Mouse (Mus musculus) mouse embryonic stem cell (cell line): ENCODE results near the gene Adap2.
"Not testable (repeated sequence)": the region's sequence is repeated elsewhere in the genome, so short reads cannot be mapped to it uniquely, and the experiment has no call there.

ENCODE experiments used
- in situ Hi-C, 2 experiments: fragments of 300-500 bp; cut with MboI; formaldehyde crosslinking; loops; 1 replicate in 1 of 2; 3 replicates in 1 of 2; pipeline ENCODE4 v1.14.3; 2019 to 2020; ENCODE audit warnings: low sequenced_read_pairs in 2 of 2, low pct_unique_long_range_greater_than_20kb in 1 of 2, mixed read lengths in 1 of 2; ENCODE audit not compliant: unreplicated experiment in 1 of 2

Gene Adap2

GRCm38 (mm10) chr11:80153857-80154495 is at the start of gene Adap2:
TSS of gene Adap2 (plus strand) at chr11:80154105.
- in situ Hi-C loops, result no loop called here

GRCm38 (mm10) chr11:80104407-80104806 is 49.5 kb upstream of the Adap2 start:
- in situ Hi-C loops, result no loop called here

DNA sequence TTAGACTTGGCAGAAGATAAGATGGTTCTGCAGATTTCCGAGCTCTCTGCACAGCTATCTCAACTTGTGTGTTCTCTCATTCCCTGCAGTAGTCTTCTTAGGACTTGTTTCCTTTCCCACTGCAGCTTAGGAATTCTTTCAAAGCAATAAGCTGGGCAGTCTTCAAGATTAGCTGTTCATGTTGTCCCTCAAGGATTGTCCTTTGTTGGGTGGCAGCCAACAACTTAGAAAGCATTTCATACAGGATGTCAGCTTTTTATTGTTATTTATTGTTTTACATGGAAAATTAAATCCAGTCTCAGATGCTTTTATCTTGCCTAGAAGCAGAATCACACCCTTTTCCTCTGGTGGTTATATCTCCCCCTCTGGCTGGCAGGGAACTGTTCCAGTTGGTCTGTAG is 37.5 kb upstream of the Adap2 start:
- in situ Hi-C loops, result no loop called here

- in situ Hi-C loops, result no loop called here
Observed at GRCm38 (mm10) chr11:80132050-80132449, 21.9 kb upstream of the Adap2 start.

DNA sequence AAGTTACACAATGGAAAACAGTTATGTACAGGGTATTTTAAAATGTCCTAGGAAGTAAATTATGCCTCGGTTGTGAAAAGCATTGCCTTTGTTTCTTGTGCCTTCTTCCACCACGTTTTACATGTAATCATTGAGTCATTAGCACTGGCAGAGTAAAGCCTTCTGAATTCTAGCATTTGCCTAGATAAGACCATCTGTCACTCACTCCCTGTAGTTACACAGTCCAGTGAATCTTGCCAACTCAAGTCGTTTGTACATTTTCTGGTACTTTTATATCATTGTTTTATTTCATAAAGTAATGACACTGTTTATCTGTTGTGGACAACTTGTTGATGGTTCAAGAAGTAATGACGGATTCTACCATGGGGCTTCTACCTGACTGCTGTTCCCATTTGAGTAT is 19.2 kb upstream of the Adap2 start:
- in situ Hi-C loops, result loop anchor here in 1 of 2 experiments (5.0 kb wide), 1 partner anchor 43 kb away; no protein-coding TSS in a partner anchor

DNA sequence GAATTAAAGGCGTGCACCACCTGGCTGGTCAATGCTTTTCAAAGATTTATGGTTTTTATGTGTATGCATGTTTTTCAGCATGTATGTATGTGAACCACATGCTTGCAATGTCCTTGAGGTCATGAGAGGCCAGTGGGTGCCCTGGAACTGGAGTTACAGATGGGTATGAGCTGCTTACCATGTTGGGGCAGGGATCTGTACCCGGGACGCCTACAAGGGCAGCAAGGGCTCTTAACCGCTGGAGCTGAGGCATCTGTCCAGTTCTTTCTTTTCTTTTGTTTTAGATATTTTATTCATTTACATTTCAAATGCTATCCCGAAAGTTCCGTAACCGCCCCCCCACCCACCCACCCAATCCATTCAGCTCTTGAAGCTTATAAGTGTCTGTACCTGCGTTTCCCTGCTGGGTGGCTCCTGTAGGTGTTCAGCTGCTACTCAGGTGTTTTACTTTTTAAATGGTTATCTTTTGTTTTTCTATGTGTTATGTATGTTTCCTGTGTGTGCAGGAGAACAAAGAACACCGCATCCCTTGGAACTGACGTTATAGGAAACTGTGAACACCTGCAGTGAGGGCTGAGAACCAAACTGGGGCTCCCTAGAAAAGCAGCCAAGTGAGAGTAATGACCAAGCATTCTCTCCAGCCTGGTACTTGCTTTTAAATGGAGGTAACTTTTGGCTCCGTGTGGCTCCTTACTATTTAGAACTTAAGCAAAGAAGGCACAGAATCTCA is 17.8 kb upstream of the Adap2 start:
- in situ Hi-C loops, result loop anchor here in 1 of 2 experiments (5.0 kb wide), 1 partner anchor 41 kb away; no protein-coding TSS in a partner anchor

GRCm38 (mm10) chr11:80136786-80137185 is 17.1 kb upstream of the Adap2 start:
- in situ Hi-C loops, result loop anchor here in 1 of 2 experiments (5.0 kb wide), 1 partner anchor 41 kb away; no protein-coding TSS in a partner anchor

GRCm38 (mm10) chr11:80137773-80138172 is 16.1 kb upstream of the Adap2 start:
- in situ Hi-C loops, result loop anchor here in 1 of 2 experiments (5.0 kb wide), 1 partner anchor 40 kb away; no protein-coding TSS in a partner anchor

DNA sequence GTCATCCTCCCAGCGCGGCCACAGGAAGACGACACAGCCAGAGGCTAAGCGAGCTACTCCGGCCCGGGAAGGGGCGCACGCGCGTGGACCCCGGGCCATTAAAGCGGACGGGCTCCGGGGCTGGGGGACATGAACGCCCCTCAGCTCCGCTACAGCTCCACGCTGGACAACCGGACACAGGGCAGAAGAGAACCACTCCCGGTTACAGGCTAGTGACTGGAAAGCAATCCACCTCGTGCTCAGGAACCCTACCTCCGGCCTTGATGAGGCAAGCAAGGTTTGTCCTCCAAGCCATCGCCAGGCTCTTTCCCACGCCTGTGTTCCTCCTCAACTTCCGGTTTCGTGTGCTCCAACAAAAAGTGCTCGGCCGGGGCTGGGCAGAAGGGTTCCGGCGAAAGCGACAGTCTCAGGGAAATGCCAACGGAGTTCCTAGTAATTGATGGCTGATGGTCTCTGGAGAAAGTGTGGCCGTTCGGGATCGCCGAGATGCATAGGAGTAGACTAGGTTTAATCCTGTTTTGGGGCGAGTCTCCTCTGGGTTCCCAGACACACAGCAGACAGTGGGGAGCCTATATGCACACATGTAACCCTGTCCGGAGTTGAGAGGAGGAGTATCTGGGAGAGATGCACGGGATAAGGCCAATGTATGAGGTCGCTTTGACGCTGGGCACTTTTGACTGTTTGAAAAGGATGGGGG is 11.9 kb upstream of the Adap2 start, which contains the start of gene Tefm:
Gene Tefm, minus strand, starts transcription at position 351 of the 697 bp plus-strand sequence.
- in situ Hi-C loops, result no loop called here

DNA sequence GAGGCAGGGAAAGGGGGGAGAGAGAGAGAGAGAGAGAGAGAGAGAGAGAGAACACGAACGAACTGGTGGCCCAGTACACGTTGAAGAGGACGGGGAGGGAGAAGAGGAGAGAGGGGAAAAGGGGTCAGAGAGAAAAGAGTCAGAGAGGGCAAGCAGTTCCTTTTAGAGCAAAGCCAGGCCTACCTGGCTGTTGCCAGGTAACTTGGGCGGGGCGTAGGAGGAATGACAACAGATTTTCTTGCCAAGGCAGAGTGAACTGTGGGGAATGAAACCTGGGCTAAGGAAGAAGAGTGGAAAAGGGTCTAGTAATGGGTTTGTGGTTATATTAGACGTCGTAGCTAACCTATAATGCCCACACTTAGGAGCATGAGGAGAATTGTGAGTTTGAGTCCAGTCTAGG is 11.0 kb upstream of the Adap2 start:
- in situ Hi-C loops, result no loop called here

DNA sequence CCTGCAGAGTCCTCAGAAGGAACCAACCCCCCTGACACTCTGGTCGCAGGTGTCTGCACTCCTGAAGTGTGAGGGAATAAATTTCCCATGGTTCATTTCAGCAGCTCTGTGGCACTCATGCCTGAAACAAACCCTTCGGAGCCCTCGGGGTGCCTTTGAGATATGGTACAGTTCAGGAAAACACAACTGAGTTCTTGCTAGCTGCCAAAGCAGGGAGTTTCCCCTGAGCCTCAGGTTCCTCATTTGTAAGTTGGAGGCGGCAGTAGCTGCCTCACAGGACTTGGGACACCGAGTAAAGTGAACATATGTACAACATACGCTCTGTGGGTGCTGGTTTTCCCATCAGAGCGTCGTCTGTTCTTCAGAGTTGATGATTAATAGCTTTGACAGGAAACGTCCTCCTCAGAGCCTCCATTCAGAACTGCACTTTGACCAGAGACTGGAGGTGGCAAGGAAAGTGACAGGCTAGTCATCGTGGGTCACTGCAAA is 8.1 kb upstream of the Adap2 start:
- in situ Hi-C loops, result no loop called here

DNA sequence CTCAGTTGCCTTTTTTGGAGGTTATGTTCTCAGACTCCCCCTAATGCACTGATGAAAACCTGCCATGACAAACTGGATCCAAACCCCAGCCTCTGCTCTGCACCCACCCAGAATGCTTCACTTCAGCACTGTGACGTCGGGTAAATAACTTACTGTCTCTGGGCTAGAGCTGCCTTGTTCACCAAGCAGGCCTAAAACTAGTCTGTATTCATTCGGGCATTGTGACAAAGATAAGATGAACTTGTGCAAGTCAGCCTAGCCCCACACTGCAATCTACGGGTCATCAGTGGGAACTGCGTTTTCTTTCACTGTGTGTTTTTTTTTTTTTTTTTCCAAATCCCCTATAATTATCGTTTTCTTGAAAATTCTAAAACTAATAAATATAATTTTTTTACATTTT is 6.2 kb upstream of the Adap2 start:
- in situ Hi-C loops, result no loop called here

GRCm38 (mm10) chr11:80148313-80148712 is 5.6 kb upstream of the Adap2 start:
- in situ Hi-C loops, result no loop called here

- in situ Hi-C loops, result not testable (repeated sequence)
Observed at GRCm38 (mm10) chr11:80148974-80149373, 4.9 kb upstream of the Adap2 start.

DNA sequence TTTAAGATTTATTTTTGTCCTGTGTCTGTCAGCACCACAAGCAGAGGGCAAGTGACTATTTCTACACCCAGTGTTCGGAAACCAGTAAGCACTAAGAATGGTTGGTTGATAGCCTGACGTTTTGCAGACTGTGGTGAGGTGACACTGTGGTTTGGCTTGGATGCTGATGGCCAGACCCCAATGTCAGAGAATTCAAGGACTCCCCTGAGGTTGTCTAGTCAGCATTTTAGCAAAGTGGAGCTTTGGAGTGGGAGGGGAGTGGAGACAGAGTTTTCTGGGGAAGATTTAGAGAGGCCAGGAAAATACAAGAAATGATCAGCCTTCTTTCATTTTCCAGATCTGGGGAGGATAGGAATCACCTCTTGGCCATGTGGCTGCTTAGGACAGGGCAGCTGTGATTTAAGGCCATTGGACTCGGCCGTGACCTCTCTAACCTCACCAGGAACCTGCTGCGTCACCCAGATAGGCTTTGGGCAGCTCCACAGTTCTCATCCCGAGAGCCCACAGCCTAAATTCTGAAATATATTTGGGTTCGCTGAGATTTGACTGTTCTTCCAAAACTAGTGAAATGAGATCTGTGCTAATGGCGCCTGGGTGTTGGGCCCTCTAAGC is 4.4 kb upstream of the Adap2 start:
- in situ Hi-C loops, result no loop called here

- in situ Hi-C loops, result no loop called here
Observed at GRCm38 (mm10) chr11:80150566-80150965, 3.3 kb upstream of the Adap2 start.

- in situ Hi-C loops, result no loop called here
Observed at GRCm38 (mm10) chr11:80151541-80151940, 2.4 kb upstream of the Adap2 start.

DNA sequence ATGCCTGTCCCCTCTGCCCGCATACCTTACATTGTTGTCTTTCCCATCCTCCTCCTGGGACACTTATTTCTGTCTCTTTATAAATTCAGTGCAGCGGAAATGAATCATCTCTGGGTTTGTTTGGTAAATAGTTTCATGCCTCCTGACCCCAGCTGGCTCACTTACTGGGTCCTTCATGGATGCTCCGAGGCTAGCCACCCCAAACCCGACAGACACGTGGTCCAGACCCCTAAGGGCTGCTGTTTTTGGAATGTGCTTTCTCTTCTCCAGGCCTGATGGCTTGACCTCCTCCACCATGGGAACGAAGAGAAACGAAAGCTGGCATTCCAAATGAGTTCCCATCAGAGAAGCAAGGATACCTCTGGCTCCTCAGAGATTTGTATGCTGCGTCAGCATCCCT is 1.5 kb upstream of the Adap2 start:
- in situ Hi-C loops, result no loop called here

DNA sequence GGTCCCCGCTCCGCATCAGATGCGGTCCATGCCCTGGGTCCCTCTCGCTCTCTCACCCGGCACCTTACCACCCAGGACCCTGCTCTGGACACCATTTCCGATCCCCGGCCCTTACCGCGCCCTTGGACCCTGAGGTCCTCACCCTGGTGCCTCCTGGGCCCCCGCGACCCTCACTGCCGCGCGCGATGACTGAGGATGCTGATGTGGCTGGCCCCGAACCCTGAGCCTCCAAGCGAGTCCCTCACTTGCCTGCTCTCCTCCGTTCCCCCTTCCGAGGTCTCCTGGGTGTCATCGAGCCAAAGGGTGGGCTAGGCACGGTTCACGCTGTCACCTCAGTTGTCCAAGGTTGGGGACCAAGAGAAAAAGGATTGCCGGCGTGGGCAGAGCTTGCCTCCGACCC is 596 bp downstream of the Adap2 start:
- in situ Hi-C loops, result no loop called here
